Mouse (Mus musculus) olfactory bulb, adult 2 months (tissue): Measurements from ENCODE around the gene Cbx7.

Experiments
- CTCF ChIP-seq: fragments of 200-500 bp; IDR thresholded peaks from 2 replicates; pipeline ENCODE4 v1.5.1; 2012; ENCODE audit warnings: low read depth, mild to moderate bottlenecking, low read length, moderate library complexity; ENCODE audit not compliant: insufficient read depth
- POLR2A ChIP-seq: fragments of 200-500 bp; IDR thresholded peaks from 2 replicates; pipeline ENCODE4 v1.6.1; 2012; ENCODE audit warnings: mild to moderate bottlenecking, low read depth, low read length, moderate library complexity; ENCODE audit not compliant: insufficient read depth

DNA sequence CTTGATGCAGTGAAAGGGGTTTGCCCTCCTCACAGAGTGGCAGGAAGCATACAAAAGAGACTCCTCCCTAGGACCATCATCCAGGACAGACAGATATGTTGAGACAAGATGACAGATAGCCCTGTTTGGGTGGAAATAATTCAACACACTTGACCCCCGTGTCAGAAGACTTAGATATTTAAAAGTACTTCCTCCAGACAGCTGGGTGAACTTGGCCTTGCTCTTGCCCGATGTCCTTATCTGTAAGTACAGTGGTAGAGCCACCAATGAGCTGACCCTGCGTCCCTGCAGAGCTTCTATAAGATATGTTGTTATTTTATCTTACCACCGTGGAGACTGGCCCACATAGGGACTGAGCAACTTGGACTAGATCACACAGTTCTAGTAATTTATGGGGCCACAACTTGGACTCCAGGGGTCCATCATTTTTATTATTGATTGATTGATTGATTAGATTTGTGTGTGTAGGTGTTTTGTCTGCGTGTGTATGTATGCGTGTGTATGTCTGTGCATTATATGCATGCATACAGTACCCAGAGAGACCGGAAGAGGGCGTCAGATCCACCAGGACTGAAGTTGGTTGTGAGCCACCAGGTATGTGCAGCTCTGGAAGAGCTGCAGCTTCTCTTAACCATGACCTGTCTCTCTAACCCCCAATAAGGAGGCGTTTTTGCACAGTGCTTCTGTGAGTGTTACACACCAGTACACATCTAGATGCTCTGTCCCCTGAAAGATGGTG lies 45.8 kb upstream of the Cbx7 start:
- TF ChIP-seq CTCF (no peak), POLR2A (no peak)
